Mouse (Mus musculus) activated CD4-positive, CD25-positive, alpha-beta regulatory T cell, adult 4 months (primary cell): ENCODE data around the gene Cd69. TPM values are rescaled to one million over a fixed set of nuclear protein-coding genes. Genes with fewer than 3 reads are reported as not detected.

Experiments
- ATAC-seq: one replicate; pipeline ENCODE4 v1.8.0; 2017
- polyA plus RNA-seq, 2 experiments: library from polyadenylated mRNA; unstranded; fragments of 100-300 nt; shearing (Covaris generic); gene quantifications; one replicate each; pipeline ENCODE4 v1.2.1; 2017

Gene Cd69
- polyA plus RNA-seq: 100 to 1,000 TPM; 233 to 245 TPM

- ATAC-seq: peak; percentile 79
Measured at GRCm38 (mm10) chr6:129275220-129275619, at the start of gene Cd69. Cd69 (minus strand) TSS chr6:129275436.

- ATAC-seq: no peak
Measured at GRCm38 (mm10) chr6:129319331-129319730, 44.1 kb upstream of the Cd69 start.

GRCm38 (mm10) chr6:129318395-129318794 lies 43.2 kb upstream of the Cd69 start:
- ATAC-seq: peak; percentile 67

- peak; percentile 38 for ATAC-seq
Measured at GRCm38 (mm10) chr6:129316463-129316862, 41.2 kb upstream of the Cd69 start.

GRCm38 (mm10) chr6:129315698-129316097 lies 40.5 kb upstream of the Cd69 start:
- no peak for ATAC-seq

GRCm38 (mm10) chr6:129314655-129315168 lies 39.5 kb upstream of the Cd69 start:
- ATAC-seq: peak; percentile 25

GRCm38 (mm10) chr6:129312499-129312898 lies 37.3 kb upstream of the Cd69 start:
- no peak for ATAC-seq

GRCm38 (mm10) chr6:129304180-129304579 lies 28.9 kb upstream of the Cd69 start:
- peak; percentile 79 for ATAC-seq

GRCm38 (mm10) chr6:129288708-129289107 lies 13.5 kb upstream of the Cd69 start:
- ATAC-seq: no peak

- ATAC-seq: peak; percentile 96
Measured at GRCm38 (mm10) chr6:129284384-129285104, 9.3 kb upstream of the Cd69 start.

- ATAC-seq: peak; percentile 8
Measured at GRCm38 (mm10) chr6:129283271-129283670, 8.0 kb upstream of the Cd69 start.

GRCm38 (mm10) chr6:129276483-129276882 lies 1.2 kb upstream of the Cd69 start:
- no peak for ATAC-seq

GRCm38 (mm10) chr6:129275624-129276203 lies 478 bp upstream of the Cd69 start:
- peak; percentile 16 for ATAC-seq

- no peak for ATAC-seq
Measured at GRCm38 (mm10) chr6:129274476-129274875, 760 bp downstream of the Cd69 start.

GRCm38 (mm10) chr6:129273662-129274061 lies 1.6 kb downstream of the Cd69 start:
- peak; percentile 67 for ATAC-seq

- no peak for ATAC-seq
Measured at GRCm38 (mm10) chr6:129266438-129267022, 8.7 kb downstream of the Cd69 start.

GRCm38 (mm10) chr6:129265821-129266220 lies 9.4 kb downstream of the Cd69 start:
- peak; percentile 57 for ATAC-seq

- ATAC-seq: no peak
Measured at GRCm38 (mm10) chr6:129260940-129261339, 14.3 kb downstream of the Cd69 start.

- peak; percentile 74 for ATAC-seq
Measured at GRCm38 (mm10) chr6:129260034-129260433, 15.2 kb downstream of the Cd69 start.

- peak; percentile 63 for ATAC-seq
Measured at GRCm38 (mm10) chr6:129256018-129256417, 19.2 kb downstream of the Cd69 start.

GRCm38 (mm10) chr6:129254949-129255602 lies 20.2 kb downstream of the Cd69 start:
- ATAC-seq: peak; percentile 64

- ATAC-seq: no peak
Measured at GRCm38 (mm10) chr6:129254314-129254713, 20.9 kb downstream of the Cd69 start.

GRCm38 (mm10) chr6:129248243-129248642 lies 27.0 kb downstream of the Cd69 start:
- peak; percentile 88 for ATAC-seq
